Mouse (Mus musculus): ENCODE results near the gene Nudt2. TPM values are rescaled to one million over a fixed set of nuclear protein-coding genes. Genes with fewer than 3 reads are reported as not detected.
A peak's percentile ranks its signal among the peaks of the same experiment; 100 is the strongest.

Gene Nudt2
- polyA plus RNA-seq, 1 experiment from 2014 or later, result 82.6 TPM

- no peak for ATAC-seq (ENCODE audit: low FRiP score)
- Histone ChIP-seq H3K27ac (no peak overlapping the region), H3K9me3 (ENCODE audit: control insufficient read depth, low read length) (no peaks in the 10 kb centered on the region), H3K36me3 (replicated peaks; ENCODE audit: control insufficient read depth, insufficient read depth) (no peaks in the 10 kb centered on the region), H3K4me2 (replicated peaks) (peak overlapping the region; percentile 52), H3K4me3 (replicated peaks; ENCODE audit: low read length) (no peak overlapping the region; the same call in 1 of the 2 replicates), H3K4me1 (replicated peaks; ENCODE audit: control insufficient read depth, insufficient read depth, low read length) (peaks cover 17% of the 10 kb centered on the region; the same call in 1 of the 2 replicates), H3K9ac (no peak overlapping the region), H3K27me3 (ENCODE audit: control insufficient read depth, insufficient read depth, low read length) (peaks cover 56% of the 10 kb centered on the region)
- WGBS, result 65% methylated on average over 8 of the region's 8 CpGs
- no peak for DNase-seq (ENCODE audit: low spot score)
Observed at GRCm38 (mm10) chr4:41499619-41500018, 34.7 kb downstream of the Nudt2 start.

GRCm38 (mm10) chr4:41500787-41501186 is 35.8 kb downstream of the Nudt2 start:
- Histone ChIP-seq H3K4me3 (replicated peaks; ENCODE audit: low read length) (no peak overlapping the region), H3K4me2 (replicated peaks) (no peak overlapping the region), H3K27me3 (ENCODE audit: control insufficient read depth, insufficient read depth, low read length) (peaks cover 56% of the 10 kb centered on the region), H3K4me1 (replicated peaks; ENCODE audit: control insufficient read depth, insufficient read depth, low read length) (peaks cover 17% of the 10 kb centered on the region; the same call in 1 of the 2 replicates), H3K9me3 (ENCODE audit: control insufficient read depth, low read length) (no peaks in the 10 kb centered on the region), H3K36me3 (replicated peaks; ENCODE audit: control insufficient read depth, insufficient read depth) (no peaks in the 10 kb centered on the region), H3K27ac (no peak overlapping the region), H3K9ac (no peak overlapping the region)
- no peak for DNase-seq (ENCODE audit: low spot score)
- ATAC-seq (ENCODE audit: low FRiP score), result no peak
- 70% methylated on average over 4 of the region's 4 CpGs for WGBS

- H3K27me3 ChIP-seq (ENCODE audit: control insufficient read depth, insufficient read depth, low read length), result peaks cover 46% of the 10 kb centered on the region
- peak overlapping the region; percentile 50 for H3K4me2 ChIP-seq (replicated peaks)
- DNase-seq (ENCODE audit: low spot score) (no peak), ATAC-seq (ENCODE audit: low FRiP score) (peak; percentile 14; the same call in 1 of the 2 replicates)
- H3K4me1 ChIP-seq (replicated peaks; ENCODE audit: control insufficient read depth, insufficient read depth, low read length), result peaks cover 23% of the 10 kb centered on the region
- 11% methylated on average over 20 of the region's 20 CpGs for WGBS
- no peaks in the 10 kb centered on the region for H3K9me3 ChIP-seq (ENCODE audit: control insufficient read depth, low read length)
- H3K27ac ChIP-seq, result no peak overlapping the region
- peak overlapping the region; percentile 26 for H3K4me3 ChIP-seq (replicated peaks; ENCODE audit: low read length)
- no peaks in the 10 kb centered on the region for H3K36me3 ChIP-seq (replicated peaks; ENCODE audit: control insufficient read depth, insufficient read depth)
- peak overlapping the region; percentile 6; the same call in 1 of the 2 replicates for H3K9ac ChIP-seq
Observed at GRCm38 (mm10) chr4:41502171-41502940, 37.4 kb downstream of the Nudt2 start.

GRCm38 (mm10) chr4:41502986-41503412 is 38.0 kb downstream of the Nudt2 start, which contains the start of gene AI464131:
Gene AI464131, minus strand, starts transcription at chr4:41503076.
- peak; percentile 88 for DNase-seq (ENCODE audit: low spot score)
- H3K27ac ChIP-seq, result no peak within 1 kb of the TSS
- peak within 1 kb of the TSS; percentile 26 for H3K4me3 ChIP-seq (replicated peaks; ENCODE audit: low read length)
- peak within 1 kb of the TSS; percentile 6; the same call in 1 of the 2 replicates for H3K9ac ChIP-seq
- peak within 1 kb of the TSS; percentile 50 for H3K4me2 ChIP-seq (replicated peaks)
- WGBS, result under 1% methylated on average over 15 of the region's 18 CpGs
- peaks cover 41% of the 10 kb centered on the region for H3K27me3 ChIP-seq (ENCODE audit: control insufficient read depth, insufficient read depth, low read length)
- H3K9me3 ChIP-seq (ENCODE audit: control insufficient read depth, low read length), result no peaks in the 10 kb centered on the region
- H3K36me3 ChIP-seq (replicated peaks; ENCODE audit: control insufficient read depth, insufficient read depth), result no peaks in the 10 kb centered on the region
- ATAC-seq (ENCODE audit: low FRiP score), result peak; percentile 86
- H3K4me1 ChIP-seq (replicated peaks; ENCODE audit: control insufficient read depth, insufficient read depth, low read length), result peaks cover 25% of the 10 kb centered on the region

DNA sequence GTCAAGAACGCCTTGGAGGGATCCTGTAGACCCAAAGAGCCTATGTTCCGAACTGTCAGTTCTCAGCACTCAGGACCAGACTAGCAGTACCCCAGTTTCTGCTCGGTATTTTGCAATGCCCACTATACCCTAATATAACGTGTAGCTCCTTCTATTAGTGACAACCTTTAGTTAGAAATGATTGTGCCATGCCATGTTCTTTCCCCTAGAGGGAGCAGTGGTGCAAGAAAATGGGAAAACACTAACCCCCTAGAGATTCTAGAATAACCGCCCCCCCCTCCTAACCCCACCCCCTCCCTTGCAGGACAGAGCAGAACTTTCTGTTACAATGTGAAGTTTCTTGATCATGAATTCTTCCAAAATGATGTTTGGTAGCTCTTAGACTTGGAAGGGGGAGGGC is 39.4 kb downstream of the Nudt2 start:
- DNase-seq (ENCODE audit: low spot score) (no peak), ATAC-seq (ENCODE audit: low FRiP score) (no peak)
- Histone ChIP-seq H3K9ac (no peak overlapping the region), H3K4me3 (replicated peaks; ENCODE audit: low read length) (no peak overlapping the region), H3K4me2 (replicated peaks) (no peak overlapping the region), H3K27ac (no peak overlapping the region), H3K4me1 (replicated peaks; ENCODE audit: control insufficient read depth, insufficient read depth, low read length) (peaks cover 20% of the 10 kb centered on the region), H3K9me3 (ENCODE audit: control insufficient read depth, low read length) (no peaks in the 10 kb centered on the region), H3K36me3 (replicated peaks; ENCODE audit: control insufficient read depth, insufficient read depth) (no peaks in the 10 kb centered on the region), H3K27me3 (ENCODE audit: control insufficient read depth, insufficient read depth, low read length) (peaks cover 29% of the 10 kb centered on the region)
- 79% methylated on average over 5 of the region's 5 CpGs for WGBS

GRCm38 (mm10) chr4:41505131-41505551 is 40.2 kb downstream of the Nudt2 start:
- peaks cover 17% of the 10 kb centered on the region for H3K4me1 ChIP-seq (replicated peaks; ENCODE audit: control insufficient read depth, insufficient read depth, low read length)
- no peak overlapping the region for H3K27ac ChIP-seq
- ATAC-seq (ENCODE audit: low FRiP score), result no peak
- no peak overlapping the region for H3K4me3 ChIP-seq (replicated peaks; ENCODE audit: low read length)
- peaks cover 21% of the 10 kb centered on the region for H3K27me3 ChIP-seq (ENCODE audit: control insufficient read depth, insufficient read depth, low read length)
- no peak for DNase-seq (ENCODE audit: low spot score)
- H3K9me3 ChIP-seq (ENCODE audit: control insufficient read depth, low read length), result no peaks in the 10 kb centered on the region
- H3K4me2 ChIP-seq (replicated peaks), result no peak overlapping the region
- H3K9ac ChIP-seq, result no peak overlapping the region
- WGBS, result 55% methylated on average over 11 of the region's 11 CpGs
- H3K36me3 ChIP-seq (replicated peaks; ENCODE audit: control insufficient read depth, insufficient read depth), result no peaks in the 10 kb centered on the region

GRCm38 (mm10) chr4:41506156-41506555 is 41.2 kb downstream of the Nudt2 start:
- Histone ChIP-seq H3K27ac (no peak overlapping the region), H3K27me3 (ENCODE audit: control insufficient read depth, insufficient read depth, low read length) (peaks cover 11% of the 10 kb centered on the region; the same call in 1 of the 2 replicates), H3K9me3 (ENCODE audit: control insufficient read depth, low read length) (no peaks in the 10 kb centered on the region), H3K9ac (no peak overlapping the region), H3K4me1 (replicated peaks; ENCODE audit: control insufficient read depth, insufficient read depth, low read length) (peaks cover 17% of the 10 kb centered on the region), H3K4me2 (replicated peaks) (peak overlapping the region; percentile 80; the same call in 1 of the 2 replicates), H3K4me3 (replicated peaks; ENCODE audit: low read length) (no peak overlapping the region), H3K36me3 (replicated peaks; ENCODE audit: control insufficient read depth, insufficient read depth) (no peaks in the 10 kb centered on the region)
- ATAC-seq (ENCODE audit: low FRiP score) (no peak), DNase-seq (ENCODE audit: low spot score) (peak; percentile 62)
- 13% methylated on average over 13 of the region's 13 CpGs for WGBS

DNA sequence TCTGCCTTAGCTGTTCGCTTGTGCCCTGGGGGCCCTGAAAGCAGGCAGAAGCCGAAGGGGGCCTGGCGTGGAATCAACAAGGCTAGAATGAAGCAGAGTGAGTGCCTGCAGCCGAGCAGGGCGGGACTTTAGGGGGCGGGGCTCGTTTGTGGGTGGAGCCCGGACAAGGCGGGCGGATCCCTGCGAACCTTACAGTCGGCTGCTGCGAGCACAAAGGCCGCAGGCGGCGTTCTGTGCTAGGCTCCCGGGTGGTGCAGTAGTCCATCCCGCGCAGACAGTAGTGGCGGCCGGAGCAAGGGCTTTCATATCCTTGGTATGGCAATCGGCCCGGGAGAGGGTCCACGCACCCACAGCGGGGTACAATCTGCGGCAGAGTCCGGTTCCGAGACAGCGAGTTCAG is 42.0 kb downstream of the Nudt2 start:
- peak; percentile 78 for ATAC-seq (ENCODE audit: low FRiP score)
- peak; percentile 79 for DNase-seq (ENCODE audit: low spot score)
- H3K36me3 ChIP-seq (replicated peaks; ENCODE audit: control insufficient read depth, insufficient read depth), result no peaks in the 10 kb centered on the region
- under 1% methylated on average over 29 of the region's 29 CpGs for WGBS
- peaks cover 4% of the 10 kb centered on the region; the same call in 1 of the 2 replicates for H3K27me3 ChIP-seq (ENCODE audit: control insufficient read depth, insufficient read depth, low read length)
- H3K4me3 ChIP-seq (replicated peaks; ENCODE audit: low read length), result peak overlapping the region; percentile 44
- H3K9ac ChIP-seq, result peak overlapping the region; percentile 72
- H3K9me3 ChIP-seq (ENCODE audit: control insufficient read depth, low read length), result no peaks in the 10 kb centered on the region
- peak overlapping the region; percentile 80 for H3K4me2 ChIP-seq (replicated peaks)
- peak overlapping the region; percentile 68 for H3K27ac ChIP-seq
- peaks cover 15% of the 10 kb centered on the region for H3K4me1 ChIP-seq (replicated peaks; ENCODE audit: control insufficient read depth, insufficient read depth, low read length)

DNA sequence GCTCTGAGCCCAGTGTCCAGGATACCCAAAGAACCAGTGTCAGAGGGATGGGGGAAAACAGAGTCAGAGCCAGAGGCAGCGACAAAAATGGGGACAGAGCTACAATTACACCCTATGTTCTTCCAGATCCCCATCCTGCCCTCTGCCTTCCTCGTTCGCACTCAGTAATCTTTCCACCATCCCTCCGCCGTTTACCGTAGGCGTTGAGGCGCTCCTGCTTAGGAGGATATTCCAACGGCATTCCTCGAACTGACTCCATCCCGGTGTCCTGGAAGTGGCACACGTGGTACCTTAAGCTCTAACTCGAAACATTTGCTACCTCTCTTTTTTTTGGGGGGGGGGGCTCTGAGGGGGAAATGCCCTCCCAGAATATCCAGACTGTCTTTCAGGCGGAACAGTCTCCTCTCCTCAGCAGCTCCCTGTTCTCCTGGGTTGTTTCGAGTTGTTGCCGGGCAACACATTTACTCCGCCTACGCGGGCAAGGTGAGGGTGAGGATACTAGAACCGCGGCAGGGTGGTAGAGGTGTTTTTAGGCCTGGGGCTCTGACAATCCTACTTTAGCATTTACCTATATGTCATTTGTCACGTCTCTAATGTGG is 42.5 kb downstream of the Nudt2 start:
- peak; percentile 7 for ATAC-seq (ENCODE audit: low FRiP score)
- peak overlapping the region; percentile 44 for H3K4me3 ChIP-seq (replicated peaks; ENCODE audit: low read length)
- under 1% methylated on average over 22 of the region's 22 CpGs for WGBS
- peak overlapping the region; percentile 80 for H3K4me2 ChIP-seq (replicated peaks)
- peaks cover 3% of the 10 kb centered on the region; the same call in 1 of the 2 replicates for H3K27me3 ChIP-seq (ENCODE audit: control insufficient read depth, insufficient read depth, low read length)
- H3K9me3 ChIP-seq (ENCODE audit: control insufficient read depth, low read length), result no peaks in the 10 kb centered on the region
- DNase-seq (ENCODE audit: low spot score), result peak; percentile 62
- H3K36me3 ChIP-seq (replicated peaks; ENCODE audit: control insufficient read depth, insufficient read depth), result no peaks in the 10 kb centered on the region
- H3K9ac ChIP-seq, result peak overlapping the region; percentile 72
- peak overlapping the region; percentile 68 for H3K27ac ChIP-seq
- H3K4me1 ChIP-seq (replicated peaks; ENCODE audit: control insufficient read depth, insufficient read depth, low read length), result peaks cover 13% of the 10 kb centered on the region
